Mouse (Mus musculus) E14TG2a.4 (cell line): ENCODE measurements around the gene Oit1.

Source experiments
- CTCF ChIP-seq: conservative IDR thresholded peaks from 2 replicates; pipeline ENCODE4 v1.5.1; 2014; ENCODE audit warnings: low read length
- POU5F1 ChIP-seq: IDR thresholded peaks from 2 replicates; pipeline ENCODE4 v1.6.1; 2014; ENCODE audit warnings: low read length, borderline replicate concordance

DNA sequence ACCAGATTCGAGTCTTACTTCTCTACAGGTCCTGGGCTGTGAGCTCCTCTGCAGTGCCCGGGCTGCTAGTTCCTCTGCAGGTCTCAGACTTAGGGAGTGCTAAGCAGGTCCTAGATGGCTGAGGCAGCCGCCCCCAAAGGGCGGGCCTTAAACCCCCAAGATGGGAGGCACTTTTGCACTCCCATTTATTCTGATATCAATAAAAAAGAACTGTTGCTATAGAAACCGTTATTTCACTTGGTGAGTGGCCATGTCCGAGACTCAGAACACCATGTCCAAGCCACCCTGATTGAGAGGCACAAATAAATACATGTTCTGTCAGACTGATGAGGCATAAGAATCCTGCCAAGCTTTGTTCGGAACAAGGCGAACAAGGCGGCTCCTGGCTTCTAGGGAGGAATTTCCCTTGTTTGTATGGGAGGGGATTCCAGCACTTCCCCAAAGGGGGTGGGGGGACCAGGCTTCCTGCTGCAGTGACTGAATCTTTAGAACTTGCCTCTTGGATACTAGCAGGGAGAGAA is 68.9 kb downstream of the Oit1 start:
- no peak for TF ChIP-seq CTCF
- no peak for TF ChIP-seq POU5F1
